ENCODE assay signal across 8 mouse cellular contexts in the genomic region with DNA sequence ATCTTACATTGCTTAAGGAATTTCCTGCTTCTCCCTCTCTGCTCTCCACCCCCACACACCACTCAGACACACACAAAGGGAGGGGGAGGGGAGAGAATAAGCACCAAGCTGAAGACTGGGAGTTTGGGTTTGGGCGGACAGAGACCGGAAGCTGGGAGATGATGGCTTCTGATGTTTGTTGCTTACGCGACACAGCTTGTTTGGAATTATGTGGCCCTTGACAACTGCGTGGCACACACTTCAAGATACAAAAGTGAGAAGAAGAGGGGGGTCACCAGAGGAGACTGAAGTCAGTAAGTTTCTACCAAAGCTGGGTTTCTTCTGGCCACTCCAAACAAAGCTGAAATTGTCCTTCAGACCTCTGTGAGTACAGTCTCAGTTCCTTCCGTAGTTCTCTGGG. TPM values are rescaled to one million over a fixed set of nuclear protein-coding genes. Genes with fewer than 3 reads are reported as not detected.
DNase-seq lines count a peak whose midpoint lies in the region; ATAC-seq and TF ChIP-seq lines count a peak whose summit lies in the region.

Gene Il1rl2, plus strand, starts transcription at position 154 of the 400 bp plus-strand sequence.

- intact Hi-C loops in gastrocnemius, adult 2 months (cut with DNase I), result no loop called here
- intact Hi-C loops in heart, postnatal 10 days (cut with DNase I), result loop anchor here (5.0 kb wide), 1 partner anchor 42 kb away; no protein-coding TSS in a partner anchor

- H3K27ac ChIP-seq in gastrocnemius, adult 2 months, result peak within 1 kb of the TSS; percentile 72
- peak within 1 kb of the TSS; percentile 55 for H3K27ac ChIP-seq in embryonic facial prominence, embryonic 13.5 days
- H3K27ac ChIP-seq in limb, embryonic 10.5 days, result peak within 1 kb of the TSS; percentile 50; the same call in 1 of the 2 replicates

- peaks cover 27% of the 10 kb centered on the region for H3K4me1 ChIP-seq in embryonic facial prominence, embryonic 13.5 days
- H3K4me1 ChIP-seq in limb, embryonic 10.5 days, result peaks cover 21% of the 10 kb centered on the region

- peak within 1 kb of the TSS; percentile 88 for H3K4me2 ChIP-seq in embryonic facial prominence, embryonic 13.5 days

- 11% methylated on average over 6 of the region's 6 CpGs for WGBS in embryonic facial prominence, embryonic 13.5 days
- 48% methylated on average over 6 of the region's 6 CpGs for WGBS in limb, embryonic 10.5 days

- DNase-seq in gastrocnemius, adult 2 months, result peak; percentile 28
- no peak for DNase-seq in gastrocnemius, postnatal 25 days
- peak; percentile 56 to 64 for DNase-seq in heart, postnatal 10 days
- no peak for DNase-seq in limb, embryonic 10.5 days (ENCODE audit: low spot score)
- DNase-seq in thymus, postnatal 25 days, result peak; percentile 45
- no peak for DNase-seq in left cerebral cortex, adult 11 months (ENCODE audit: low spot score)

- peaks cover 12% of the 10 kb centered on the region for H3K27me3 ChIP-seq in embryonic facial prominence, embryonic 13.5 days
- peaks cover 53% of the 10 kb centered on the region for H3K27me3 ChIP-seq in limb, embryonic 10.5 days (ENCODE audit: low read depth, poor library complexity, severe bottlenecking)

- TF ChIP-seq CTCF in gastrocnemius, adult 2 months (IDR thresholded peaks at IDR 0.05), result no peak

- no peaks in the 10 kb centered on the region for H3K9me3 ChIP-seq in embryonic facial prominence, embryonic 13.5 days
- no peaks in the 10 kb centered on the region for H3K9me3 ChIP-seq in limb, embryonic 10.5 days (replicated peaks)

- peak within 1 kb of the TSS; percentile 72 for H3K9ac ChIP-seq in embryonic facial prominence, embryonic 13.5 days

- no peak for ATAC-seq in embryonic facial prominence, embryonic 13.5 days (ENCODE audit: insufficient number of reproducible peaks, insufficient read depth, low FRiP score, low TSS enrichment, low read depth)
- ATAC-seq in megakaryocyte-erythroid progenitor cell, adult 5-6 weeks (replicated peaks; ENCODE audit: low FRiP score, low TSS enrichment, poor library complexity, severe bottlenecking), result peak; percentile 58

- H3K36me3 ChIP-seq in embryonic facial prominence, embryonic 13.5 days, result no peaks in the 10 kb centered on the region
- no peaks in the 10 kb centered on the region for H3K36me3 ChIP-seq in limb, embryonic 10.5 days

- H3K4me3 ChIP-seq in gastrocnemius, adult 2 months, result peak within 1 kb of the TSS; percentile 68
- peak within 1 kb of the TSS; percentile 50 for H3K4me3 ChIP-seq in embryonic facial prominence, embryonic 13.5 days
- H3K4me3 ChIP-seq in limb, embryonic 10.5 days, result peak within 1 kb of the TSS; percentile 48

RNA-seq across cellular contexts. Expression of gene Il1rl2, which starts in this region (rescaled TPM):
- 1 to 10 TPM in 1 of 2 experiments, under 1 TPM in 1; 0.86 to 1.1 TPM for total RNA-seq in gastrocnemius, adult 2 months (2021)
- 1 to 10 TPM; 1.6 to 3.3 TPM for total RNA-seq in gastrocnemius, postnatal 25 days (2021)
- polyA plus RNA-seq in embryonic facial prominence, embryonic 13.5 days (2015; fragmentation: Nextera tagmentation; extraction: Ambion mirVana), result 11.4 and 12.1 TPM in 2 replicates
- total RNA-seq in heart, postnatal 10 days (2021), result 1 to 10 TPM; 5.5 to 7.0 TPM
- 1.3 and 1.5 TPM in 2 replicates for polyA plus RNA-seq in limb, embryonic 10.5 days (2016; fragmentation: Nextera tagmentation; extraction: Ambion mirVana)
- 2.6 and 6.3 TPM in 2 replicates for total RNA-seq in megakaryocyte-erythroid progenitor cell, adult 5-6 weeks (2014; fragmentation: Nextera tagmentation)
- 1.2 and 6.3 TPM in 2 replicates for total RNA-seq in megakaryocyte-erythroid progenitor cell, adult 5-6 weeks (2017)

Comparison
In these comparisons a context has a peak if more than half of its experiments do, and no peak if none do; other contexts are left out.
1. DNase-seq: peak in gastrocnemius, adult 2 months (single experiment), heart, postnatal 10 days (2 of 2) and thymus, postnatal 25 days (single experiment); none in gastrocnemius, postnatal 25 days (single experiment), limb, embryonic 10.5 days (single experiment) and left cerebral cortex, adult 11 months (single experiment).
2. Peak in every context shown above with its lines, with median percentiles within 50 percentile points of each other: H3K27ac ChIP-seq and H3K4me3 ChIP-seq.